Mouse (Mus musculus) fibroblast of lung, adult 2 months (primary cell): Measurements from ENCODE around the gene Prkab1.
A peak's percentile ranks its signal among the peaks of the same experiment; 100 is the strongest.

Source experiments
- DNase-seq: peaks from one replicate; pipeline ENCODE4 v3.0.0-alpha.2; 2011; ENCODE audit warnings: low read depth

Gene Prkab1

DNA sequence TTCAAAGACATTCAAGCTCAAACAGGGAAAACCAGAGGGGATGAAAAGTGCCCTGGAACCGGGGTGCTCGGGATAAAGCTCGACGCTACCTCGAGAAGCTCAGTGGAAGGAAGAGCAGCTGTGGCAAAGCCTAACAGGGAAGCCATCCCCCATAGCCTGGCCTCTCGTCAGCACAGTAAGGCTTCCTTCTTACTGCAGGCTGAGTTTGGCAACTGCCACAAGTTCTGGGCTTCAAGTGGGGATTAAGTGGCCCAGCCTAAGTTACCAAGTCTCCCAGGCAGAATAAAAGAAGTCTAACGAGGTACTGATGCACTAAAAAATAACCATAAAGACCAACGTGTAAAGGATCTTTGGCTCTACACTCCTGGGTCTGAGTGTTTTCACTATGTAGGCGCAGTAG, 6.1 kb downstream of the Prkab1 start:
- DNase-seq, result no peak

DNA sequence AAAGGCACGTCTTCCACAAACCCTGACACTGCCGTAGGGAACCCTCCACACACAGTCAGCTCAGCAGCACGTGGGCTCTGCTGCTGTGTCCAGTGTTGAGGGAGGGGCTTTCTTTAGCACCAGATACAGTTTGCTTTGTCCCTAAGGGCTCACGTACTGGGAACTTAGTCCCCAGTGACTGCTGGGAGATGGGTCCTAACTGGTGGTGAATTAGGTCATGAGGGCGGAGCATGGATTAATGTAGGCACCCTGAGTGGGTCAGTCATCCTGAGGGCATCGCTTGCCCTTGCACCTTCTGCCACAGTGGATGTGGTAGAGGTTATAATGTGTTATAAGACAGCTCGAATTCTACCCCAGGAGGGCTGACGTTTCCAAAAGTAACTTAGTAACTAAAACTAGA, 6.9 kb downstream of the Prkab1 start:
- no peak for DNase-seq

DNA sequence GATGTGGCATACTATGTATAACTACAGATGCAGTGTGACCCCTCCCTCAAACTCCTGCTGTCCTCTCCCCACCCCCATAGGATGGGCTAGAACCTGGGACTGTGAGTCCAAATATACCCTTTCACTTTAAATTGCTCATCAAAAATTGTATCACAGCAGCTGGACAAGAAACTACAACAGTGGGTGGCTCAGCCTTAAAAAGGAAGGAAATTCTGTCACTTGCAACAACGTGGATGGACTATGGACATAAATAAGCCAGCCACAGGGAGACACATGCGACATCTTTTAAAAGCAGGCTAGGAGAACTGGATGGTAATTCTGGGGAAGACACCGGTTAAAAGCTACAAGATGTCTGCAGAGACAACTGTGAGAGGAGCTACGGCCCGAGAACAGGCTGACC, 7.8 kb downstream of the Prkab1 start:
- DNase-seq, result no peak

DNA sequence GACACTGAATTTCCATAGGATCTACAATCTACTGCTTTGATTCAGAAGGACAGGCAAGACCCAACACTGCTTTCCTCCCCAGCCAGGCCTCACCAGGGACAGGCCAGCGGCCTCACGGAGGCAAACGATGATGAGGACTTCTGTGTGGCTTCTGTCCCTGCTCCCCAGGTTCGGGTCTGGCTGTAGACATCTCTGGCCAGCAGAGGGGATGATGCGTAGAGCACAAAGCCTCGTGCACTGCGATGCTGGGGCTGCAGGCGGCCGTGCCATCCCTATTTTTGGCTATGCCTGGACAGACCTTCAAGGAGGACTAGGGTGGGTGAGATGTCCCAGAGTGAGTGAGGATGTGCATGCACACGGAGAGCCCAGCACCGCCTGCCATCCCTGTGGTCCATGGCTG, 10.1 kb downstream of the Prkab1 start:
- DNase-seq, result no peak

DNA sequence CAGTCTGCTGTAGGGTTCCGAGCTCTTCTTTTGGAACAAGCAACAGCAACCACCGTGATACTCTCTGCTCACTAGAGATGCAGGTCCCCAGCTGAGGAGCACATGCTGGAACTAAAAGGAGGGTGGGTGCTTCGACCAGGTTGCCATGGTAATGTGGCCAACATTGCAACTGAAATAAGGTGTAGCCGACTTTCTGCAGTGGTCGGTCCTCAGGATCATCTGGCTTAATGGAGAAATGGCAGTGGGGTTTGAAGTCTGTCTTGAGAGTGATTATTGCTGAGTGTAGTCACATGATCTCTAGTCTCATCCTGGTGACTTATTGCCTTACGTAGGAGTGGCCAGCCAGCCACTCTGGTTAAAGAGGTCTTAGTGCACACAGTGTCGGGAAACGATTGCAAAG, 10.5 kb downstream of the Prkab1 start:
- DNase-seq, result no peak

DNA sequence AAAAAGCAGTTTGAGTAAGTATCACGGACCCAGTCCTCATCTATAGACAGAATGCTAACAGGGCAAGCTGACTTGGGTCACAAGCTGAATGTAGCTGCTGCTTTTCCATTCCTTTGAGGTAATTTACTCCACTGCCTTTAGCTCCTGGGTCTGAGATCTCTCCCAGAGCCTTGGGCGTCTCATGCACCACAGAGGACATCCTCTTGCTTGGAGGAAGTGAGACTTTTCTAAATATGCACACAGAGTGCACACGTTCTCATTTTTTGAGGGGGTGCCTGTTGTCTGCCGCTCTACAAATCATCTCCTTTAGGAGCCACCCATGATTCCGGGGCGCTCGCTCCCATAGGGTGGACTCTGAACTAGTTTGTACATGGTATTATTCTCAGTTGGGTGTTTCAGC, 11.8 kb downstream of the Prkab1 start:
- no peak for DNase-seq

DNA sequence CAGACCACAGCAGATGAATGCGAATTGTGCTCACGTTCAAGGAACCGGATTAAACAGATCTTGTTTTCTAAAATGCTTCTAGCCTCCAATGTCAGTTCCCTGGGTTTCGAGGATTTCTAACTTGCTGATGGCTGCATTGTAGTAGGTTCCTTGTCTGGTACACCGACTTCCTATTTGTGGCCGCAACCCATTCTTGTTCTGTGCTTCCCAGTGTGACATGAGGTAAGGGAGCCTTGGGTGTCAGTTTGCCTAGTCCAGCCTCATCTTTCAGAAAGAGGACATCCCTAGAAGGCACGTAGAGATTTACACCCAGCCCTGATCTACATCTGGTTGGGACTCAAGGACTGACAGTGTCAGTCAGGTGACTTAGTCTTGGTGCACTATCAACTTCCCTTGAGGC, 12.6 kb downstream of the Prkab1 start:
- no peak for DNase-seq

DNA sequence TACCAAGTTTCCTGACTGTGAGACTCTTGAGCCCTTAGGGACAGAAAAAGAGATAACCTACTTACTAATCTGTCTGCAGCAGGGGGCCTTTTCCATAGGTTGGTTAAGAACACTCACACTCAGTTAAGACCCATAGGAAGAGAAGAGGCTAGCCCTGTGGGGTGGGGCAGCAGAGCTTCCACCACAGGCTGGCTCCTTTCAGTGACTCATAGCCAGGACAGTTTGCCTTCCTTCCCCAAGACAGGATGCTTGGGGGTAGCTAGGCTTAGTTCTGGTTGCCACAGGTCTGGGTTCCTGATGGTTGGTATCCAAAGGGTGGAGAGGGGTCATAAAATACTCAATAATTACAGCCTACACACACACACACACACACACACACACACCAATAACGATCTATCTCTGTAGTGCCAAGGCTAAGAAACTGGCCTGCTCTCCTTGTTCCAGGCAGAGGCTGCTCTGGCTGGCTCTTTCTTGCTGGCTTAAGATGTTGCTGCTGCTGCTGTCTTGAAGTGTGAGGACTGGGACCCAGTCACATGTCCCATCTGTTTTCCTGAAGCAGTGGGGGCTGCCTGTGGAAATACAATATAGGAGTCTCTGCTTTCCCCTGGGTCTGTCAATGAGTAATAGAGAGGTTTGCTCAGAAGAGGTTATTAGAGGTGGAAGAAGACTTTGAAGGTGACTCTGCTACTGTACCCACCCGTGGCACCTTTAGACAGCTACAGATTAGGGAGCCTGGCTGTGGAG, 14.3 kb downstream of the Prkab1 start:
- DNase-seq, result no peak

DNA sequence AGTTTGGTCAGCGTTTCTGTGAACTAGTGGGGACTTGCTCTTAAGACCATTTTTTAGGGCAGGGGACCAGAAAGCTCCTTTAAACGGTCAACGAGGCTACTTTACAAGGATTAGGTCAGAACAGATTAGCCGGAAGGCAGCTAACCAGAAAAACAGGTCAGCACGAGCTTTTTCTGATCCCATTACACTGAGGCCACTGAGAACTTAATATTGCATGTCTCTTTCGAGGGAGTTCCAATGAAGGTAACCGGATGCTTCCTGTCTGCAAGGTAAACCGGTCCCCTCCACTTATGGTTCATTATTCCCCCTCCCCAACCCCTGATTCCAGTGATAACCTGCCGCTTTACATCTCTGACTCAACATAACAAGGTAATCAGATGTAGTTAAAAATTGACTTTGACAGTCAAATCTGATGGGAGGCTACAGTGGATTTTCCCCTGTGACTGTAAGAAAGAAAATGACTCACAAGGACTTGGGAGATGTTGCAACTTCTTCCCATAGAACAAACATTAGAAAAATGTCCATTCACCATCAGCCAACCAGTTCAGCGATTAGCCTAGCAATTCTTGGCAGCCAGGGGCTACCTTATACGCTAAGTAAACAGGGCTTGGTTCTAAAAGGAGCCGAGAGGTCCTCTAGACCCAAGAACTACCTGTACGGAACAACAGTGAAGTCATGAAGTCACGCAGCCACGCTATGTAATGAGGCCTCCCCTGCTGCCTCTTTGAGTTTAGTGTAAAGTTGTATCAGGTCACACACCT, 15.0 kb downstream of the Prkab1 start:
- DNase-seq, result peak; percentile 60

DNA sequence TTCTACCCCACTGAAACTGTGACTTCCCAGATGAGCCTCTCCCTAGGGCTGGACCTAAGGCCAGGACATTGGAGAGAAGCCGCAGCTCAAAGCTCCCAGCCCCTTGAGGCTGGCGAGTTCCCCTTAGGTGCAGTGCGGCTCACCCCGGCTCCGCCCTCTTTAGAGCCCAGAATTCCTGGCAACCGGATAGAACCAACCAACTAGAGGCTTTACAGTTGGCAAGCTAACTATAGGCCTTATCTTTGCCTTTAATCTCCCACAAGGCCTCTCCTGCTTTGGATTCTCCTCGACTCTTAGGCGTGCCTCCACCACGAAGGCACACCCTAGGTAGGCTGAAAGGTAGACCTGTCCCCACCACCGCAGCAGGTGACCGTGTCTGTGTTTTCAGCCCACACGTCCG, 16.6 kb downstream of the Prkab1 start:
- DNase-seq, result no peak

DNA sequence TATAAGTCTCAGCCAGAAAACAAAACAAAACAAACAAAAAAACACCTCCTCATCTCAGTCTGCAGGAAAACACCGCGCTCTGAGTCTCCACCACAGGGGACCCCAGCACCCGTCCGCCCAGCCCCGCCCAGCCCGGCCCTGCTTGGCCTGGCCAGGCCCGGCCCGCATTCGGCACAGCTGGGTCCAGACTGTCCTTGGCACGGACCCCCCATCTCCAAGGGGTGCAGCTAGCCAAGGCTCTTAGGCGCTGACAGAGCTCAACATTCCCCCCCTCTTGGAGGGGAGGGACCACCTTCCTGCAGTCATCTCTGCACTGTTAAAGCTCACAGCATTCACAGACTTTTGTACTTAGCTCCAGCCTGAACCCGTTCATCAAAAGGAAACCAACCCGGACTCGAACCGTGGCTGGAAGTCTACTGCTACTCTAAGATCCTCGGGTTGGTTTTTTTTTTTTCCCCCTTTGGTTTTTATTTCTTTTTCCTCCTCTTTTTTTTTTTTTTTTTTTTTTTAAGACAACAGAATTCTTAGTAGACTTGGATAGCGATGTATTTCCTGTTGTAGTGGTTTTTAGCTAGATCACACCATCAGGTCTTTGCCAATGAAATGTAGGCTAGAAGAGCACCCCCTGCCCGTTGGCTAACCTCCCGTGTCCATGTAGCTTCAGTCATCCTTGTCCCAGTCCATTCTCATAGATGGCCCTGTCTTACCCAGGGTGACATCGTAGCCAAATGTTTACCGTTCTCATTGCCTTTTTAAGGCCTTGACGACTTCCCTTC, 17.8 kb downstream of the Prkab1 start:
- no peak for DNase-seq

DNA sequence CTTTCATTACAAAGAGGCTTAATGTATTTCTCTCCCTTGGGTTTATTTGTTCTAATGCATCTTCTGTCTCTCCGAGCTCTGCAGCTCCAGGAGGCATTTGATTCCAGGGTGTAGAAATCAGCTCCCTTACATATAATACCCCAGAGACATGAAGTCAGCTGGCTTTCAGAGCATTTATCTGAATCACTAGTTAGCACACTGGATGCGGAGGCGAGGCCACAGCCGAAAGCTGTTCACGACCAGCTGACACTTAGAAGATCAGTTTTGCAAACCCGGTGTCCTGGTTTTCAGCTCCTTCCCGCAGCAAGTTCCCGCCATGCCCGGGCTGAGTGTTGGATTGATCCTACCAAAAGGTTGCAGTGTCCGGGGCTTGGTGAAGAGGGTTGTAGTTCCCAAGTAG, 20.0 kb downstream of the Prkab1 start:
- DNase-seq, result no peak

DNA sequence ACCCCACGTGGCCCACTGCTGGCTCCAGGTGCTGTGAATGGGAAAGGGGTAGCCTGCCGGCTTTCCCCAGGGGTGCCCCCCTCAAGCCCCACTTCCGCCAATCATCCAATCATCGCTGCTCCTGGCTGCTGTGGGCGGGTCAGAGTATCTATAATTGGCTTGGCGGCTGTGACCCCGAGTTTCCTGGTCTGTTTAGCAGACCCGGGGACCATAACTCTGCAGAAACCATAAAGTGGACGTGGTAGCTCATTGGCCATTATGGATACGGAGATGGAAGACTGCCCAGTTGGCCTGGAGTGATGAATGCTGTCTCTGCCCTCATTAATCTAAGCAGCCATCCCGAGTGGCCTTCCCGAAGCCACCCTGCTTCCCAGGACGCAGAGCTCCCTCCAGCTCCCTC, 20.5 kb downstream of the Prkab1 start:
- DNase-seq, result no peak

DNA sequence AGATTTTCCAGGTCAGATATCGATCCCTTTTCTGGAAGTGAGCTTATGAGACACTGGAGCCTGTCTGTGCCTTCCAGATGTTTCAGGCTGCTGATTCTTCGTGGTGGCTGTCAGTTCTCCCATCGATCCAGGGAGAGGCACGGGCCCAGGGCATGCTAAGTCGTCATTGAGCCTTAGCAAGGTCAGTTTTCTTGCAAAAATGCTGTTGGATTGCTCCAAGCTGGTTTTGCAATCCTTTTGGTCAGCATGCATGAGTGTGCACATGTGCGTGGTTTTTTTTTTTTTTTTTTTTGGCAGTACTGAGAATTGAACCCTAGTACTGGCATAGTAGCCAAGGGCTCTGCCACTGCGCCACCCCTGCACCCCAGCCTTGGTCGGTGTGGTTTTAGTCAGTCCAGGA, 21.2 kb downstream of the Prkab1 start:
- DNase-seq, result no peak

DNA sequence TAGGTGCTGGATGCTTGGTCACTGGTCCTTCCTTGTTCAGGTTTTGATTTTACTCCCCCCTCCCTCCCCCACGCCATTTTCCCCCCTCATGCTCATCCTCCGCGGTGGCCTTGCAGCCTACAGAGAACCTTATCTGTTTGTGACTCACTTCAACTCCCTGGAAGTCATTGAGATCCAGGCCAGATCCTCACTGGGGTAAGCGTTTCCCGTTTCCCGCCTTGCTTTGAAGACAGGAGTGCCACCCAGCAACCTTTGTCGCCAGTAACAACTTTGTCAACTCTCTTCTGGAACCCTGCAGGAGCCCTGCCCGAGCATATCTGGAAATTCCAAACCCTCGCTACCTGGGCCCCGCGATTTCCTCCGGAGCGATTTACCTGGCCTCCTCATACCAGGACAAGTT, 26.9 kb downstream of the Prkab1 start:
- no peak for DNase-seq

DNA sequence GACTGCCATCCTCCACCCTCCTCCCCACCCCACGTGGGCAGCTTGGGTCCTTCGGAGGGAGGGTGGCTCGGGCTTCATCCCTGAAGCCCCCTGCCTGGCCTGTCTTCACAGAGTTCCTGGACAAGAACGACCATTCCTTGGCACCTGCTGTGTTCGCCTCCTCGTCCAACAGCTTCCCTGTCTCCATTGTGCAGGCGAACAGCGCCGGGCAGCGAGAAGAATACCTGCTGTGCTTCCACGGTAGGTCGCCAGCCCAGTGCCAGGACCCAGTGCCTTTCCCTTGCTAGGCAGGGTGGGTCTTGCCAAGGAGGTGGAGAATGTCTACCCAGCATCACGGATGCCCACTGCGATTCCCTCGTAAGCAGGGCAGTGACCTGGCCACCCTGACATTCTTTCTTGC, 30.2 kb downstream of the Prkab1 start:
- no peak for DNase-seq

DNA sequence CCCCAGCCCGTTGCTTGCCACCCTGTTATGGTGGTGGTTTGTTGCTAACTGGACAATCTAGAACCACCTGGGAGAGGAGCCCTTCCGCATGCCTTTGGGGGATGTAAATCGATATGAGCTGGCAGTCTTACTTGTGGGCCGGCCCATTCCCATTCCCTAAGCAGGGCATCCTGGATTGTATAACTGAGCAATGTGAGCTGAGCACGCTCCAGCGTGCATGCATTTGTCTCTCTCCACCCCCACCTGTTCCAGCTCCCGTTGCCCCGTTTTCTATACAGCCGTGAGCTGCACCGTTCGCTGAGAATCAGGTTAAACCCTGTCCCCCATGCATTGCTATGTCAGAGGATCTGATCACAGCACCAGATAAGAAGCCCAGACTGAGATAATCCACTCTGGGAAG, 32.6 kb downstream of the Prkab1 start:
- no peak for DNase-seq

DNA sequence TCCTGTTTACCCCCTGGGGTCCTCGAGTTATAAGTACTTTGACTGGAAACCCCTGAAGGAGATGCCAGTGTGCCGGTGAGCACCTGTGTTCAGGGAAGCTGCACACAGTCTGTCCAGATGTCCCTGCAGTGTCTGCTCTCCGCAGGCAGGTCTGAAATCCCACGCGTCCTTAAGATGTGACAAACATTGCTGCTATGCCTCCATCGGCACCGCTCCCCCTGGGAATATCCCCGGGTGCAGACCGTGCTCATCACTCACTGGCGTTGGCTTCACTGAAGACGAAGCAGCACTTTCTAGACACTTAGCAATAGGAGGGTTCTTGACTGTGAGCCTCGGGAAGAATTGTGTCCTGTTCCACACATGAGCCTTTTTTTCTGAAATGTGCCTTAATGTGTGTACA, 37.0 kb downstream of the Prkab1 start:
- DNase-seq, result no peak

DNA sequence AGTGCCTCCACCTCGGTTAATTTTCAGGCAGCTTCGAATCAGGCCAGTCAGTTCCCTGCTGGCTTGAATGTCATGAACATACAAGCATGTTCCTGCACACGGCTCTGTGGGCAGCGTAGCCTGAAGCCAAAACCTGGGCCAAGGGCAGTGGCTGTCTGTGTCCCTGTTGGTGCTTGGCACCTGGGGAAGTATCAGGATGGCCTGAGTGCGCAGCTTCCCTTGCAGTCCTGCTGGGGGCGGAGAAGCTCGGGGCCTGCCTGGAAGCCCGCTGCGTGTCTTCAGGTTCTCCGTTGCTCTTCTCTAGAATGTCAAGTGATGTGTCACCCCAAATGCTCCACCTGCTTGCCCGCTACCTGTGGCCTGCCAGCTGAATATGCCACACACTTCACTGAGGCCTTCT, 39.2 kb downstream of the Prkab1 start:
- no peak for DNase-seq

DNA sequence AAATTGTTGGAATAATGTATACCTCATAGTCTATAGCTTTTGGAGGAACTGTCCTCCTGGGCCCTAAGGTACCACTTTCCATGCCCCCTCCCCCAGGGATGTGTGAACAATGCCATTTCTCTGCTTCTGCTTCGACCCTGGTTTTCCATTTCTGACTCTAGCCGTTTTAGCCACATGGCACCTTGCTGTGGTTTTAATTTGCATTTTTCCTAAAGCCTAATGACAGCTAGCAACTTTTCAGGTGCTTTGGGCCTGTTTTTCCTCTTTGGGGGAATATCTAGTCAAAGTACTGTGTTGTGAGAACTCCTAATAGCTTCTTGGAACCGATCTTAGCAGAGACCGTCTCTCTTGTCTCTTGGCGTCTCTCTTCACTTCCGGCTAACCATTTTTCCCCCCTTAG, 39.9 kb downstream of the Prkab1 start:
- no peak for DNase-seq

DNA sequence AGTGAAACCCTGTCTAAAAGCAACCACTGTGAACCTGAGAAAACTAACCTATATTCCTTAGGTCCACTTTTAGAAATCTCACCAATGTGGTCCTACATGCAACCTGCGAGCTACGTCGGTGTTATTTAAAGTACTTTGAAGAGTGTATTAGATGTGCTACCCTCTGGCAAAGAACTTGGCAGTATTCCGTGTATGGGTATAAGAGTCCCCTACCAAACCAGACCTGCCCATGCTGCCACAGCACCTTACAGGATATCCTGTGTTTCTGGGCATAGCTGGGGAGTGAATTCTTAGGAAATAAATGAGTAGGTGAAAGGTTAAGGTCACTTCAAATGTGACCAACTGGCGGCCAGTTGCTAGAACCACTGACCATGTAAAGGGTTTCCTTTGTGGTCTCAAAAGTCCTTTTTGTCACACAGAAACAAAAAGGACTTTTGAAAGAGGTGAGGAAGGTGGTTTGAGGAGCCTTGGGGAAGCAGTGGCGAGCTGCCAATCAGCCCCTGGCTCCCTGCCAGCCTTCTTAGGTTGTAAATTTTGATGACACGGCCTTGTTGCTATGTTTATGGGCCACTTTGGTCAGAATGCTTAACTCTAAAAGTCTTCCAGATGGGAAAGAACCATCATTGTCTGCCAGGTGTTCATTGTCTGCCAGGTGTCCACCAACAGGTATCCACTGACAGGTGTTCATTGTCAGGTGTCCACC, 41.5 kb downstream of the Prkab1 start:
- no peak for DNase-seq

DNA sequence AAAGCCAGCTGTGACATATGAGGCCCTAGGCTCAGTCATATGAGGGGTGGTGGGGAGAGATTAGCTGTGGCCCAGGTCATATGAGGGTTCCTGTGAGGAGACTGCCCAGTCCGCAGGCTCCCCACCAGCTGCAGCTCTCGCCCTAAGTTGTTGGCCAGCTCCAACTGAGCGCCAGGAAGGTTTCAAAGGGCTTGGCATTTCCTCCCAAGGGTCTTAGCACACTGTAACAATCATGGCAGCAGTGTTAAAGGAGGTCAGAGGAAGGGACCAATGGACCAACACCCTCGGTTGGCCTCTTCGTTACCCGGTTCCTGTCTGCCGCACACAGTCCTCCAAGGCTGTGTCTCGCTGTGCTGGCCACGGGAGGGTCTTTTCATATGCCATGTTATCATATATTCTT, 43.8 kb downstream of the Prkab1 start:
- no peak for DNase-seq
